Mouse (Mus musculus) liver, embryonic 12.5 days (tissue): ENCODE data around the gene Rab37. TPM values are rescaled to one million over a fixed set of nuclear protein-coding genes. Genes with fewer than 3 reads are reported as not detected.

Source experiments
- polyA plus RNA-seq: library from polyadenylated mRNA; unstranded; fragments of >200 nt; fragmentation: Nextera tagmentation; extraction: Ambion mirVana; gene quantifications from 2 replicates; pipeline ENCODE4 v1.2.1, GENCODE M21; 2016

The Rab37 gene
- polyA plus RNA-seq, 1 experiment from 2014 or later, result 6.1 TPM

Other genes with a start within 250 kb of the Rab37 start
- gene Gprc5c, start 240.3 kb upstream of the Rab37 start, polyA plus RNA-seq, result 14.3 TPM in 2 replicates
- 3.7 and 4.6 TPM in 2 replicates for gene Cd300a, start 201.4 kb upstream of the Rab37 start, polyA plus RNA-seq
- gene Cd300lb, start 157.0 kb upstream of the Rab37 start, polyA plus RNA-seq, result 0.39 and 0.67 TPM in 2 replicates
- not detected in 2 replicates for gene Cd300c, start 122.3 kb upstream of the Rab37 start, polyA plus RNA-seq
- gene Cd300ld, start 101.5 kb upstream of the Rab37 start, polyA plus RNA-seq, result 0.48 and 0.67 TPM in 2 replicates
- gene Cd300c2, start 89.6 kb upstream of the Rab37 start, polyA plus RNA-seq, result 3.0 and 3.4 TPM in 2 replicates
- not detected in 2 replicates for gene Cd300ld2, start 75.2 kb upstream of the Rab37 start, polyA plus RNA-seq
- gene Cd300ld4, start 64.4 kb upstream of the Rab37 start, polyA plus RNA-seq, result not detected in 2 replicates
- not detected in 2 replicates for gene Cd300ld5, start 53.7 kb upstream of the Rab37 start, polyA plus RNA-seq
- 0.23 TPM in 1 of 2 replicates, not detected in the other for gene Cd300ld3, start 43.0 kb upstream of the Rab37 start, polyA plus RNA-seq
- 0.50 and 0.61 TPM in 2 replicates for gene Cd300e, start 29.3 kb upstream of the Rab37 start, polyA plus RNA-seq
- gene Cd300lf, start 42.6 kb downstream of the Rab37 start, polyA plus RNA-seq, result 0.90 and 1.3 TPM in 2 replicates
- 74.5 and 75.7 TPM in 2 replicates for gene Slc9a3r1, start 71.9 kb downstream of the Rab37 start, polyA plus RNA-seq
- gene Tmem104, start 96.1 kb downstream of the Rab37 start, polyA plus RNA-seq, result 7.5 and 8.1 TPM in 2 replicates
- 12.8 and 12.9 TPM in 2 replicates for gene Nat9, start 96.4 kb downstream of the Rab37 start, polyA plus RNA-seq
- gene Grin2c, start 175.8 kb downstream of the Rab37 start, polyA plus RNA-seq, result 0.51 and 0.62 TPM in 2 replicates
- 17.1 and 17.8 TPM in 2 replicates for gene Fdxr, start 185.6 kb downstream of the Rab37 start, polyA plus RNA-seq
- gene Fads6, start 206.2 kb downstream of the Rab37 start, polyA plus RNA-seq, result 2.2 and 2.4 TPM in 2 replicates
- not detected in 2 replicates for gene Otop2, start 215.7 kb downstream of the Rab37 start, polyA plus RNA-seq
- gene Ush1g, start 230.6 kb downstream of the Rab37 start, polyA plus RNA-seq, result 0.25 and 0.32 TPM in 2 replicates
- gene Otop3, start 243.3 kb downstream of the Rab37 start, polyA plus RNA-seq, result not detected in 2 replicates